ENCODE assay signal across 7 mouse cellular contexts in genomic region chr11:119427986-119428385, GRCm38 (mm10). TPM values are rescaled to one million over a fixed set of nuclear protein-coding genes. Genes with fewer than 3 reads are reported as not detected.
DNase-seq lines count a peak whose midpoint lies in the region; ATAC-seq and TF ChIP-seq lines count a peak whose summit lies in the region.

No protein-coding gene starts in this region.

- 71% methylated on average over 5 of the region's 5 CpGs for WGBS in lung, embryonic 15.5 days
- WGBS in forebrain, embryonic 16.5 days, result 81% methylated on average over 5 of the region's 5 CpGs
- 90% methylated on average over 5 of the region's 5 CpGs for WGBS in limb, embryonic 14.5 days
- whole genome bisulfite sequencing in stomach, embryonic 14.5 days, result 81% methylated on average over 5 of the region's 5 CpGs

- H3K4me1 ChIP-seq in lung, embryonic 15.5 days, result peaks cover 15% of the 10 kb centered on the region
- peaks cover 8% of the 10 kb centered on the region for H3K4me1 ChIP-seq in forebrain, embryonic 16.5 days (replicated peaks; ENCODE audit: control insufficient read depth, insufficient read depth, low read length)
- no peaks in the 10 kb centered on the region for H3K4me1 ChIP-seq in limb, embryonic 14.5 days (ENCODE audit: control insufficient read depth, insufficient read depth, low read length)
- H3K4me1 ChIP-seq in stomach, embryonic 14.5 days (ENCODE audit: control insufficient read depth, insufficient read depth, low read length), result peaks cover 5% of the 10 kb centered on the region; the same call in 1 of the 2 replicates

- H3K27ac ChIP-seq in lung, embryonic 15.5 days, result no peak overlapping the region
- H3K27ac ChIP-seq in forebrain, embryonic 16.5 days (ENCODE audit: low read length), result no peak overlapping the region
- no peak overlapping the region for H3K27ac ChIP-seq in limb, embryonic 14.5 days (replicated peaks; ENCODE audit: low read depth, low read length)
- no peak overlapping the region for H3K27ac ChIP-seq in stomach, embryonic 14.5 days (ENCODE audit: low read length)

- H3K9ac ChIP-seq in lung, embryonic 15.5 days, result no peak overlapping the region
- H3K9ac ChIP-seq in forebrain, embryonic 16.5 days (replicated peaks; ENCODE audit: low read depth, low read length), result no peak overlapping the region
- no peak overlapping the region for H3K9ac ChIP-seq in limb, embryonic 14.5 days (ENCODE audit: low read depth, low read length, severe bottlenecking)
- H3K9ac ChIP-seq in stomach, embryonic 14.5 days (replicated peaks; ENCODE audit: low read depth, low read length), result no peak overlapping the region

- no peaks in the 10 kb centered on the region for H3K9me3 ChIP-seq in lung, embryonic 15.5 days
- no peaks in the 10 kb centered on the region for H3K9me3 ChIP-seq in forebrain, embryonic 16.5 days (ENCODE audit: control insufficient read depth, low read length)
- no peaks in the 10 kb centered on the region for H3K9me3 ChIP-seq in limb, embryonic 14.5 days (ENCODE audit: control insufficient read depth, low read length)
- no peaks in the 10 kb centered on the region for H3K9me3 ChIP-seq in stomach, embryonic 14.5 days (ENCODE audit: control insufficient read depth, low read depth, low read length)

- ATAC-seq in lung, embryonic 15.5 days (ENCODE audit: borderline replicate concordance, extremely low read depth, low FRiP score, low TSS enrichment), result no peak
- ATAC-seq in forebrain, embryonic 16.5 days, result no peak
- no peak for ATAC-seq in limb, embryonic 14.5 days (ENCODE audit: low FRiP score, low read depth)
- no peak for ATAC-seq in stomach, embryonic 14.5 days (ENCODE audit: insufficient number of reproducible peaks, insufficient read depth, low FRiP score, low read depth)
- no peak for ATAC-seq in cerebellum, adult (ENCODE audit: insufficient number of reproducible peaks, low FRiP score, low TSS enrichment)

- no peak for DNase-seq in lung, postnatal 4 days
- no peak for DNase-seq in limb, embryonic 14.5 days (ENCODE audit: low spot score)
- no peak for DNase-seq in frontal cortex, postnatal 25 days (ENCODE audit: low spot score in 2 of 2)

- TF ChIP-seq POLR2A in limb, embryonic 14.5 days (IDR thresholded peaks at IDR 0.05; ENCODE audit: borderline replicate concordance, extremely low read depth, insufficient read depth, insufficient read length), result no peak

- no peaks in the 10 kb centered on the region for H3K27me3 ChIP-seq in lung, embryonic 15.5 days
- no peaks in the 10 kb centered on the region for H3K27me3 ChIP-seq in forebrain, embryonic 16.5 days (replicated peaks; ENCODE audit: control insufficient read depth, insufficient read depth, low read length)
- no peaks in the 10 kb centered on the region for H3K27me3 ChIP-seq in limb, embryonic 14.5 days (ENCODE audit: control insufficient read depth, insufficient read depth, low read length)
- no peaks in the 10 kb centered on the region for H3K27me3 ChIP-seq in stomach, embryonic 14.5 days (ENCODE audit: control insufficient read depth, insufficient read depth, low read length)

- H3K36me3 ChIP-seq in lung, embryonic 15.5 days, result peaks cover 30% of the 10 kb centered on the region
- H3K36me3 ChIP-seq in forebrain, embryonic 16.5 days (ENCODE audit: control insufficient read depth, insufficient read depth), result no peaks in the 10 kb centered on the region
- H3K36me3 ChIP-seq in limb, embryonic 14.5 days (ENCODE audit: control insufficient read depth, insufficient read depth, low read length), result 0 out of 2 replicates have a peak, but pooled peaks cover 4% of the 10 kb centered on the region
- peaks cover 4% of the 10 kb centered on the region for H3K36me3 ChIP-seq in stomach, embryonic 14.5 days (ENCODE audit: control insufficient read depth, insufficient read depth, low read length)

- no peak overlapping the region for H3K4me3 ChIP-seq in lung, embryonic 15.5 days
- no peak overlapping the region for H3K4me3 ChIP-seq in forebrain, embryonic 16.5 days (replicated peaks; ENCODE audit: low read length)
- no peak overlapping the region for H3K4me3 ChIP-seq in limb, embryonic 14.5 days (replicated peaks; ENCODE audit: low read length)
- H3K4me3 ChIP-seq in stomach, embryonic 14.5 days (ENCODE audit: low read depth, low read length), result no peak overlapping the region

- H3K4me2 ChIP-seq in lung, embryonic 15.5 days, result peak overlapping the region; percentile 52
- peak overlapping the region; percentile 63 for H3K4me2 ChIP-seq in forebrain, embryonic 16.5 days (ENCODE audit: low read length)
- H3K4me2 ChIP-seq in limb, embryonic 14.5 days (replicated peaks; ENCODE audit: low read depth, low read length, severe bottlenecking), result peak overlapping the region; percentile 49; the same call in 1 of the 2 replicates
- H3K4me2 ChIP-seq in stomach, embryonic 14.5 days (replicated peaks; ENCODE audit: low read depth, low read length), result peak overlapping the region; percentile 40; the same call in 1 of the 2 replicates

RNA-seq across cellular contexts. Expression of gene Rnf213, which starts 35.1 kb away (rescaled TPM):
- 7.0 and 7.6 TPM in 2 replicates for polyA plus RNA-seq in lung, embryonic 15.5 days (2015; fragmentation: Nextera tagmentation; extraction: Ambion mirVana)
- polyA plus RNA-seq in forebrain, embryonic 16.5 days (2015; fragmentation: Nextera tagmentation; extraction: Ambion mirVana), result 1.3 TPM in 2 replicates
- 9.2 and 9.5 TPM in 2 replicates for polyA plus RNA-seq in limb, embryonic 14.5 days (2012; rRNA removed)
- polyA plus RNA-seq in limb, embryonic 14.5 days (2014; fragmentation: Nextera tagmentation; extraction: Ambion mirVana), result 5.8 and 7.5 TPM in 2 replicates
- 11.1 and 13.5 TPM in 2 replicates for polyA plus RNA-seq in stomach, embryonic 14.5 days (2014; fragmentation: Nextera tagmentation; extraction: Ambion mirVana)
